Mouse (Mus musculus): ENCODE measurements around the gene Ints14. TPM values are rescaled to one million over a fixed set of nuclear protein-coding genes. Genes with fewer than 3 reads are reported as not detected.
A peak's percentile ranks its signal among the peaks of the same experiment; 100 is the strongest.

Gene Ints14
- polyA plus RNA-seq, 1 experiment = 24.0 TPM

GRCm38 (mm10) chr9:64926201-64926991, 34.3 kb upstream of the Ints14 start:
- TF ChIP-seq CTCF (IDR thresholded peaks at IDR 0.05; ENCODE audit: borderline replicate concordance, control insufficient read depth, extremely low read depth, insufficient read depth, low read length, poor library complexity) = no peak
- H3K27ac ChIP-seq (ENCODE audit: control insufficient read depth, insufficient read depth, low read length) = no peak overlapping the region
- H3K4me1 ChIP-seq (replicated peaks; ENCODE audit: control insufficient read depth, insufficient read depth, low read length) = no peaks in the 10 kb centered on the region
- no peaks in the 10 kb centered on the region for H3K36me3 ChIP-seq (ENCODE audit: control insufficient read depth, insufficient read depth, low read length)
- WGBS = 59% methylated on average over 8 of the region's 8 CpGs
- H3K4me3 ChIP-seq (ENCODE audit: control insufficient read depth, insufficient read depth, low read length) = no peak overlapping the region
- DNase-seq = no peak
- no peaks in the 10 kb centered on the region for H3K27me3 ChIP-seq (ENCODE audit: control insufficient read depth, insufficient read depth, low read length)

DNA sequence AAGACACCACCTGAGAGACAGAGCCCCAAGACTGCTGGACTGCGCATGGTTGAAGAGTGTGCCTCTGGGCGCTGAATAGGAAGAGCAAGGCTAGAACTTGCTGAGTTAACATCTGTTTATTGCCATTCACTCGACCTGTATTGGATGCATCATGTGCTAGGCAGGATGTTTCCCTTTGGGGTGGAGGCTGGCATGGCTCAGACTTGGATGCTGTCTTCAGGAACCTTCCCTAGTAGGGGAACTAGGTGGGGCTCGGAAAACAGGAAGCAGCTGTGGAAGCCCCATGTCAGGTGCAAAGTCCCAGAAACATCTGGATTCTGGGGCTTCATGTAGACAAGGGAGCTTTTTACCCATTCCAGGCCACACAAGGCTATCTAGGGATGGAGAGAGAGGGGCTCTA, 30.4 kb upstream of the Ints14 start:
- DNase-seq = no peak
- Histone ChIP-seq H3K27ac (ENCODE audit: control insufficient read depth, insufficient read depth, low read length) (no peak overlapping the region), H3K27me3 (ENCODE audit: control insufficient read depth, insufficient read depth, low read length) (no peaks in the 10 kb centered on the region), H3K36me3 (ENCODE audit: control insufficient read depth, insufficient read depth, low read length) (no peaks in the 10 kb centered on the region), H3K4me1 (replicated peaks; ENCODE audit: control insufficient read depth, insufficient read depth, low read length) (no peaks in the 10 kb centered on the region), H3K4me3 (ENCODE audit: control insufficient read depth, insufficient read depth, low read length) (no peak overlapping the region)
- WGBS = 71% methylated on average over 4 of the region's 4 CpGs
- TF ChIP-seq CTCF (IDR thresholded peaks at IDR 0.05; ENCODE audit: borderline replicate concordance, control insufficient read depth, extremely low read depth, insufficient read depth, low read length, poor library complexity) (no peak), POLR2A (IDR thresholded peaks at IDR 0.05; ENCODE audit: control insufficient read depth, extremely low read depth, insufficient read depth, low read length, poor library complexity) (no peak)

- TF ChIP-seq POLR2A (IDR thresholded peaks at IDR 0.05; ENCODE audit: control insufficient read depth, extremely low read depth, insufficient read depth, low read length, poor library complexity) (no peak), CTCF (IDR thresholded peaks at IDR 0.05; ENCODE audit: borderline replicate concordance, control insufficient read depth, extremely low read depth, insufficient read depth, low read length, poor library complexity) (no peak)
- H3K27ac ChIP-seq (ENCODE audit: control insufficient read depth, insufficient read depth, low read length) = no peak overlapping the region
- no peaks in the 10 kb centered on the region for H3K36me3 ChIP-seq (ENCODE audit: control insufficient read depth, insufficient read depth, low read length)
- no peak for DNase-seq
- H3K4me1 ChIP-seq (replicated peaks; ENCODE audit: control insufficient read depth, insufficient read depth, low read length) = no peaks in the 10 kb centered on the region
- H3K27me3 ChIP-seq (ENCODE audit: control insufficient read depth, insufficient read depth, low read length) = no peaks in the 10 kb centered on the region
- WGBS = 77% methylated on average over 7 of the region's 7 CpGs
- no peak overlapping the region for H3K4me3 ChIP-seq (ENCODE audit: control insufficient read depth, insufficient read depth, low read length)
Observed at GRCm38 (mm10) chr9:64931751-64932610, 28.7 kb upstream of the Ints14 start.

DNA sequence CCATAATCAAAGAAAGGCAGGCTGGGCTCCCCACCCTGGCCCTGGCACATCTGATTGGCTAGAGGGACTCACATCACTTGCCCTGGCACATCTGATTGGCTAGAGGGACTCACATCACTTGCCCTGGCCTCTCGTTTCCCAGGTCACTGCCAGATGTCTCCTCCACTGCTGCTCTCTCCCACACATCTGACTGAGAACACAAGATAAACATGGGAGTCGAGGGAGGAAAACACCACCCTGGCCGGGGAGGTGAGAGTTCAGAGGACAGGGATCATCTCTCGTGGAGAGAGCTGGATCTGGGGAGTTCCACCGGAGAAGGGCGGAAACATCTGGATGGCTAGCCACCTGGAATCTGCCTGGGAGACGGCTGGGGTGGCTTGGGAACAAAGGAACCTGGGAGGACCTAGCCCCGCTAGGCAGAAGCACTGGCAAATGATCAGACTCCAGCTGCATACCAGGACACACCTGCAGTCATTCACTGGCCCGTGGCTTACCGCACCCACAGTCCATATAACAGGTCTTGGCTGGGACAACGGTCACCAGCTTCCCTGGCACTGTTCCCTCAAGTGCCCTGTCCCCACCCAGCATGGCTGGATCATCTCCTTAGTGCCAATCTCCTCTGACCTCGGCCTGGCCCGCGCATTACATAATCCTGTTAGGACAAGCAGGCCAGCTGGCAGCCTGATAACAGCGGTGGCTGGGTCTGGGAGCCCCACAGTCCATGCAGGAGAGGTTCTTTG, 26.5 kb upstream of the Ints14 start:
- no peak overlapping the region for H3K4me3 ChIP-seq (ENCODE audit: control insufficient read depth, insufficient read depth, low read length)
- H3K4me1 ChIP-seq (replicated peaks; ENCODE audit: control insufficient read depth, insufficient read depth, low read length) = no peaks in the 10 kb centered on the region
- no peaks in the 10 kb centered on the region for H3K36me3 ChIP-seq (ENCODE audit: control insufficient read depth, insufficient read depth, low read length)
- H3K27me3 ChIP-seq (ENCODE audit: control insufficient read depth, insufficient read depth, low read length) = no peaks in the 10 kb centered on the region
- TF ChIP-seq POLR2A (IDR thresholded peaks at IDR 0.05; ENCODE audit: control insufficient read depth, extremely low read depth, insufficient read depth, low read length, poor library complexity) (no peak), CTCF (IDR thresholded peaks at IDR 0.05; ENCODE audit: borderline replicate concordance, control insufficient read depth, extremely low read depth, insufficient read depth, low read length, poor library complexity) (no peak)
- no peak for DNase-seq
- 78% methylated on average over 15 of the region's 15 CpGs for WGBS
- H3K27ac ChIP-seq (ENCODE audit: control insufficient read depth, insufficient read depth, low read length) = no peak overlapping the region

GRCm38 (mm10) chr9:64936508-64936907, 24.2 kb upstream of the Ints14 start:
- peak; percentile 72 for DNase-seq
- no peaks in the 10 kb centered on the region for H3K27me3 ChIP-seq (ENCODE audit: control insufficient read depth, insufficient read depth, low read length)
- H3K27ac ChIP-seq (ENCODE audit: control insufficient read depth, insufficient read depth, low read length) = no peak overlapping the region
- H3K4me1 ChIP-seq (replicated peaks; ENCODE audit: control insufficient read depth, insufficient read depth, low read length) = no peaks in the 10 kb centered on the region
- no peak overlapping the region for H3K4me3 ChIP-seq (ENCODE audit: control insufficient read depth, insufficient read depth, low read length)
- TF ChIP-seq CTCF (IDR thresholded peaks at IDR 0.05; ENCODE audit: borderline replicate concordance, control insufficient read depth, extremely low read depth, insufficient read depth, low read length, poor library complexity) (no peak), POLR2A (IDR thresholded peaks at IDR 0.05; ENCODE audit: control insufficient read depth, extremely low read depth, insufficient read depth, low read length, poor library complexity) (no peak)
- 8% methylated on average over 6 of the region's 6 CpGs for WGBS
- no peaks in the 10 kb centered on the region for H3K36me3 ChIP-seq (ENCODE audit: control insufficient read depth, insufficient read depth, low read length)

DNA sequence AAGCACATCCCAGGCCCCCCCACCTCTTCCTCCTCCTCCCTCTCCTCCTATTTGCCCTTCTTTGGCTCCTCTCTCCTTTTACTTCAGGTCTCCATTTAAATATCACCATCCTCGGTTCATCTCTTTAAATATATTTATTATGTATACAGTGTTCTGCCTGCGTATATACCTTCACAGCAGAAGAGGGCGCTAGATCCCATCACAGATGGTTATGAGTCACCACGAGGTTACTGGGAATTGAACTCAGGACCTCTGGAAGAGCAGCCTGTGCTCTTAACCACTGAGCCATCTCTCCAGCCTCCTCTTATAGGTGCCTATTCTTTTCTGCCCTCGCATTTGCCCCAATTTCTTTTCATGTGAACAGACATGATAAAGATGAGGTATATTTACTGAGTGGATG, 23.2 kb upstream of the Ints14 start:
- no peak for DNase-seq
- Histone ChIP-seq H3K4me1 (replicated peaks; ENCODE audit: control insufficient read depth, insufficient read depth, low read length) (no peaks in the 10 kb centered on the region), H3K36me3 (ENCODE audit: control insufficient read depth, insufficient read depth, low read length) (no peaks in the 10 kb centered on the region), H3K27me3 (ENCODE audit: control insufficient read depth, insufficient read depth, low read length) (no peaks in the 10 kb centered on the region), H3K27ac (ENCODE audit: control insufficient read depth, insufficient read depth, low read length) (no peak overlapping the region), H3K4me3 (ENCODE audit: control insufficient read depth, insufficient read depth, low read length) (no peak overlapping the region)
- no peak for TF ChIP-seq POLR2A (IDR thresholded peaks at IDR 0.05; ENCODE audit: control insufficient read depth, extremely low read depth, insufficient read depth, low read length, poor library complexity)
- TF ChIP-seq CTCF (IDR thresholded peaks at IDR 0.05; ENCODE audit: borderline replicate concordance, control insufficient read depth, extremely low read depth, insufficient read depth, low read length, poor library complexity) = no peak
- 69% methylated on average over 5 of the region's 5 CpGs for WGBS

Data from thymus, adult 2 months (tissue).